Mouse (Mus musculus) CH12.LX (cell line): ENCODE measurements around the gene Mrpl55.

Experiments used
- CTCF ChIP-seq, 2 experiments: IDR thresholded peaks in 1 of 2; conservative IDR thresholded peaks in 1 of 2; 2 replicates each; pipeline ENCODE4 v1.5.1; 2011 to 2012; ENCODE audit warnings: low read depth in 2 of 2, low read length in 2 of 2, improper control_type of control experiment in 1 of 2, inconsistent platforms in 1 of 2, mild to moderate bottlenecking in 1 of 2, moderate library complexity in 1 of 2
- E2F4 ChIP-seq: IDR thresholded peaks from 2 replicates; pipeline ENCODE4 v1.6.1; 2011; ENCODE audit warnings: low read depth, low read length, improper control_type of control experiment; ENCODE audit not compliant: insufficient replicate concordance
- EP300 ChIP-seq: IDR thresholded peaks from 2 replicates; pipeline ENCODE4 v1.6.1; 2011; ENCODE audit warnings: low read length, improper control_type of control experiment
- JUND ChIP-seq: conservative IDR thresholded peaks from 2 replicates; pipeline ENCODE4 v1.6.1; 2011; ENCODE audit warnings: low read depth, low read length, improper control_type of control experiment
- MAFK ChIP-seq: IDR thresholded peaks from 2 replicates; pipeline ENCODE4 v1.6.1; 2011; ENCODE audit warnings: low read length, improper control_type of control experiment; ENCODE audit not compliant: insufficient replicate concordance
- PAX5 ChIP-seq: IDR thresholded peaks from 2 replicates; pipeline ENCODE4 v1.6.1; 2012; ENCODE audit warnings: low read length, inconsistent platforms, mixed read lengths
- POLR2A ChIP-seq: IDR thresholded peaks from 2 replicates; pipeline ENCODE4 v1.6.1; 2011; ENCODE audit warnings: low read depth, mild to moderate bottlenecking, improper control_type of control experiment, low read length
- RCOR1 ChIP-seq: conservative IDR thresholded peaks from 2 replicates; pipeline ENCODE4 v1.6.1; 2012; ENCODE audit warnings: low read depth, mild to moderate bottlenecking, inconsistent platforms, low read length, improper control_type of control experiment
- SIN3A ChIP-seq: IDR thresholded peaks from 2 replicates; pipeline ENCODE4 v1.6.1; 2012; ENCODE audit warnings: low read length, improper control_type of control experiment, inconsistent platforms
- TCF12 ChIP-seq: IDR thresholded peaks from 2 replicates; pipeline ENCODE4 v1.6.1; 2014; ENCODE audit warnings: low read depth, mild to moderate bottlenecking, inconsistent platforms, low read length, improper control_type of control experiment
- UBTF ChIP-seq: IDR thresholded peaks from 2 replicates; pipeline ENCODE4 v1.6.1; 2012; ENCODE audit warnings: low read depth, mild to moderate bottlenecking, inconsistent platforms, low read length, improper control_type of control experiment, moderate library complexity
- USF2 ChIP-seq: conservative IDR thresholded peaks from 2 replicates; pipeline ENCODE4 v1.6.1; 2011; ENCODE audit warnings: low read depth, low read length, improper control_type of control experiment

DNA sequence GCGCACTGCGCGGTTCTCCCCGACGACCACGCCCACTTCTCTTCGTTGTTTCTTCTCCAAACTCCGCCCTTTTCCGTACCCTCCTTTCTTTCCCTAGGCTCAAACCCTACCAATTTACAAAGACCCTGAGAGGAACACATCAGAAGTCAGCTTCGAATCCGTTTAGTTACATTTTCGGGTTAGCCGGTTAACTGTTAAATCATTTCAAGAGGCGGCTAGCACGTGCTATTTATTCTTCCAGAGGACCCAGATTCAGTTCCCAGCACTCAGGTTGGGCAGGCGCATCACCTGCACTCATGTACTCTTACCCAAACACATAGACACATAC lies 10.3 kb upstream of the Mrpl55 start, which contains the start of gene Guk1:
- TF ChIP-seq PAX5, result no peak
- no peak for TF ChIP-seq JUND
- TF ChIP-seq E2F4, result no peak
- TF ChIP-seq MAFK, result no peak
- TF ChIP-seq CTCF (conservative IDR thresholded peaks at IDR 0.05 in 1 of 2, IDR thresholded peaks at IDR 0.05 in 1 of 2; ENCODE audit: low read depth in 2 of 2, low read length in 2 of 2), result no peak
- no peak for TF ChIP-seq UBTF
- no peak for TF ChIP-seq RCOR1
- TF ChIP-seq EP300, result no peak
- TF ChIP-seq POLR2A, result no peak; the same call in 1 of the 2 replicates
- no peak for TF ChIP-seq USF2
- TF ChIP-seq TCF12, result no peak
- no peak for TF ChIP-seq SIN3A
